Mouse (Mus musculus): ENCODE data around the gene Cabp4.

DNA sequence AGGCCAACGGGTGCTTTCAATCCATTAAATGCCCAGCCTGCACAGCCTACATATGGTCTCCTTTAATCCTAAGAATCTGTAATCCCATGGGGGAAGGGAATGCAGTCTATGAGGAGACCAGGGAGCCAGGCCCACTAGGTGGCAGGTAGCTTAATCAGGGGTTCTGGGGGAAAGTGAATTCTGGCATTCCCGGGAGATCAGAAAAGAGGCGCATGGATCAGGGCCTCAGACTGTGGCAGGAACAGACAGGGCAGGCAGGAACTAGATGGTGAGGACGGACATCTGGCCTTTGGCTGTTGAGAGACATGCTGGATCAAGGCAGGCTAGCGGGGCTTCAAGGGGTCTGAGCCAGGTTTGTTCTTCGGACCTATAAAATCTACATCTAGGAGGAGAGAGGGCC lies 42.4 kb downstream of the Cabp4 start:
- TF ChIP-seq CTCF (conservative IDR thresholded peaks at IDR 0.05; ENCODE audit: low read length) (no peak), POU5F1 (IDR thresholded peaks at IDR 0.05; ENCODE audit: borderline replicate concordance, low read length) (no peak), NANOG (IDR thresholded peaks at IDR 0.05; ENCODE audit: borderline replicate concordance, low read length) (no peak)

Measured in E14TG2a.4 (cell line).